Mouse (Mus musculus): ENCODE results near the gene Kctd5. TPM values are rescaled to one million over a fixed set of nuclear protein-coding genes. Genes with fewer than 3 reads are reported as not detected.
"Not testable (repeated sequence)": the region's sequence is repeated elsewhere in the genome, so short reads cannot be mapped to it uniquely, and the experiment has no call there.

Kctd5 gene
- polyA plus RNA-seq (2012; rRNA removed), result 29.0 and 29.8 TPM in 2 replicates

GRCm38 (mm10) chr17:24072919-24073696 is at the start of gene Kctd5:
TSS of gene Kctd5 (minus strand) at chr17:24073485.
- DNase-seq (ENCODE audit: extremely low spot score in 1 of 2, low spot score in 1 of 2), result peak; percentile 87 to 97

- no peak for DNase-seq (ENCODE audit: extremely low spot score in 1 of 2, low spot score in 1 of 2)
These were observed 46.2 kb upstream of the Kctd5 start for GRCm38 (mm10) chr17:24119446-24119845.

GRCm38 (mm10) chr17:24113031-24113430 is 39.7 kb upstream of the Kctd5 start:
- DNase-seq (ENCODE audit: extremely low spot score in 1 of 2, low spot score in 1 of 2), result peak in 1 of 2 experiments; percentile 23

- DNase-seq (ENCODE audit: extremely low spot score in 1 of 2, low spot score in 1 of 2), result no peak
These were observed 38.0 kb upstream of the Kctd5 start for GRCm38 (mm10) chr17:24111256-24111655.

GRCm38 (mm10) chr17:24108896-24109295 is 35.6 kb upstream of the Kctd5 start:
- DNase-seq (ENCODE audit: extremely low spot score in 1 of 2, low spot score in 1 of 2), result peak; percentile 32 to 71

- DNase-seq (ENCODE audit: extremely low spot score in 1 of 2, low spot score in 1 of 2), result no peak
These were observed 31.8 kb upstream of the Kctd5 start for GRCm38 (mm10) chr17:24105111-24105510.

- no peak for DNase-seq (ENCODE audit: extremely low spot score in 1 of 2, low spot score in 1 of 2)
These were observed 25.1 kb upstream of the Kctd5 start for GRCm38 (mm10) chr17:24098354-24098753.

GRCm38 (mm10) chr17:24090575-24090974 is 17.3 kb upstream of the Kctd5 start:
- DNase-seq (ENCODE audit: extremely low spot score in 1 of 2, low spot score in 1 of 2), result no peak

GRCm38 (mm10) chr17:24086399-24086798 is 13.1 kb upstream of the Kctd5 start:
- DNase-seq (ENCODE audit: extremely low spot score in 1 of 2, low spot score in 1 of 2), result not testable (repeated sequence)

- no peak for DNase-seq (ENCODE audit: extremely low spot score in 1 of 2, low spot score in 1 of 2)
These were observed 11.3 kb upstream of the Kctd5 start for GRCm38 (mm10) chr17:24084593-24084992.

- no peak for DNase-seq (ENCODE audit: extremely low spot score in 1 of 2, low spot score in 1 of 2)
These were observed 3.8 kb upstream of the Kctd5 start for GRCm38 (mm10) chr17:24077101-24077500.

GRCm38 (mm10) chr17:24069531-24069930 is 3.8 kb downstream of the Kctd5 start:
- DNase-seq (ENCODE audit: extremely low spot score in 1 of 2, low spot score in 1 of 2), result no peak

- DNase-seq (ENCODE audit: extremely low spot score in 1 of 2, low spot score in 1 of 2), result peak; percentile 36 to 38
These were observed 5.0 kb downstream of the Kctd5 start for GRCm38 (mm10) chr17:24068271-24068670.

GRCm38 (mm10) chr17:24062459-24063155 is 10.7 kb downstream of the Kctd5 start:
- no peak for DNase-seq (ENCODE audit: extremely low spot score in 1 of 2, low spot score in 1 of 2)

GRCm38 (mm10) chr17:24057730-24058245 is 15.5 kb downstream of the Kctd5 start:
- peak in 1 of 2 experiments; percentile 36 for DNase-seq (ENCODE audit: extremely low spot score in 1 of 2, low spot score in 1 of 2)

- DNase-seq (ENCODE audit: extremely low spot score in 1 of 2, low spot score in 1 of 2), result no peak
These were observed 16.4 kb downstream of the Kctd5 start for GRCm38 (mm10) chr17:24056636-24057625.

- DNase-seq (ENCODE audit: extremely low spot score in 1 of 2, low spot score in 1 of 2), result peak; percentile 44 to 55
These were observed 24.3 kb downstream of the Kctd5 start for GRCm38 (mm10) chr17:24049008-24049407.

GRCm38 (mm10) chr17:24048053-24048452 is 25.2 kb downstream of the Kctd5 start:
- DNase-seq (ENCODE audit: extremely low spot score in 1 of 2, low spot score in 1 of 2), result no peak

- DNase-seq (ENCODE audit: extremely low spot score in 1 of 2, low spot score in 1 of 2), result no peak
These were observed 27.3 kb downstream of the Kctd5 start for GRCm38 (mm10) chr17:24046026-24046425.

GRCm38 (mm10) chr17:24045608-24046007 is 27.7 kb downstream of the Kctd5 start:
- DNase-seq (ENCODE audit: extremely low spot score in 1 of 2, low spot score in 1 of 2), result no peak
